Mouse (Mus musculus) heart, embryonic 12.5 days (tissue): ENCODE measurements around the gene Hivep3. TPM values are rescaled to one million over a fixed set of nuclear protein-coding genes. Genes with fewer than 3 reads are reported as not detected.

ENCODE experiments used
- ATAC-seq: fragments of 200-750 bp; cut with Nextera tagmentation; 2 replicates; pipeline ENCODE4 v1.8.0; 2017; ENCODE audit warnings: moderate TSS enrichment, moderate library complexity; ENCODE audit not compliant: insufficient number of reproducible peaks, low FRiP score
- H3K27ac ChIP-seq: fragments of 300-500 bp; sonication (generic); 2 replicates; pipeline ENCODE4 v1.5.1; 2016; ENCODE audit warnings: mild to moderate bottlenecking, moderate library complexity; ENCODE audit not compliant: poor library complexity, severe bottlenecking
- H3K27me3 ChIP-seq: fragments of 300-500 bp; sonication (generic); replicated peaks from 2 replicates; pipeline ENCODE4 v1.6.1; 2016; ENCODE audit warnings: mild to moderate bottlenecking, moderate library complexity
- H3K36me3 ChIP-seq: fragments of 300-500 bp; sonication (generic); 2 replicates; pipeline ENCODE4 v1.6.1; 2016; ENCODE audit warnings: mild to moderate bottlenecking, moderate library complexity
- H3K4me1 ChIP-seq: fragments of 300-500 bp; sonication (generic); replicated peaks from 2 replicates; pipeline ENCODE4 v1.6.1; 2016; ENCODE audit warnings: mild to moderate bottlenecking
- H3K4me2 ChIP-seq: fragments of 300-500 bp; sonication (generic); 2 replicates; pipeline ENCODE4 v1.6.1; 2016; ENCODE audit warnings: mild to moderate bottlenecking, moderate library complexity
- H3K4me3 ChIP-seq: fragments of 300-500 bp; sonication (generic); 2 replicates; pipeline ENCODE4 v1.5.1; 2016; ENCODE audit warnings: mild to moderate bottlenecking
- H3K9ac ChIP-seq: fragments of 300-500 bp; sonication (generic); 2 replicates; pipeline ENCODE4 v1.6.1; 2016; ENCODE audit warnings: mild to moderate bottlenecking, moderate library complexity
- H3K9me3 ChIP-seq: fragments of 300-500 bp; sonication (generic); replicated peaks from 2 replicates; pipeline ENCODE4 v1.6.1; 2016; ENCODE audit warnings: mild to moderate bottlenecking, moderate library complexity
- WGBS: fragments of 180-500 bp; shearing (Covaris S2); methylation state at CpG from one replicate; pipeline ENCODE4 v1.1.7; 2016; 5-methylcytosine and 5-hydroxymethylcytosine counted together
- polyA plus RNA-seq: library from polyadenylated mRNA; unstranded; fragments of >200 nt; fragmentation: Nextera tagmentation; extraction: Ambion mirVana; gene quantifications from 2 replicates; pipeline ENCODE4 v1.2.1, GENCODE M21; 2016

The Hivep3 gene
- polyA plus RNA-seq, 1 experiment from 2014 or later = 6.1 TPM

GRCm38 (mm10) chr4:120130926-120131325 lies 397.3 kb downstream of the Hivep3 start:
- Histone ChIP-seq H3K4me3 (no peak overlapping the region), H3K9ac (no peak overlapping the region), H3K27me3 (0 out of 2 replicates have a peak, but pooled peaks cover 6% of the 10 kb centered on the region), H3K36me3 (no peaks in the 10 kb centered on the region), H3K4me1 (peaks cover 23% of the 10 kb centered on the region), H3K27ac (no peak overlapping the region), H3K9me3 (no peaks in the 10 kb centered on the region), H3K4me2 (no peak overlapping the region)
- no peak for ATAC-seq
- WGBS = 76% methylated on average over 4 of the region's 4 CpGs

- Histone ChIP-seq H3K27ac (no peak overlapping the region), H3K9ac (0 out of 2 replicates have a peak overlapping the region, but pooled peaks have one; percentile 32), H3K36me3 (no peaks in the 10 kb centered on the region), H3K4me3 (no peak overlapping the region), H3K4me2 (no peak overlapping the region), H3K4me1 (peaks cover 23% of the 10 kb centered on the region), H3K27me3 (0 out of 2 replicates have a peak, but pooled peaks cover 6% of the 10 kb centered on the region), H3K9me3 (no peaks in the 10 kb centered on the region)
- ATAC-seq = 0 out of 2 replicates have a peak, but pooled peaks have one; percentile 17
- 60% methylated on average over 24 of the region's 24 CpGs for WGBS
These were observed 398.0 kb downstream of the Hivep3 start for GRCm38 (mm10) chr4:120131441-120132220.

- Histone ChIP-seq H3K27me3 (0 out of 2 replicates have a peak, but pooled peaks cover 6% of the 10 kb centered on the region), H3K4me1 (peaks cover 14% of the 10 kb centered on the region), H3K4me3 (no peak overlapping the region), H3K9me3 (no peaks in the 10 kb centered on the region), H3K27ac (no peak overlapping the region), H3K36me3 (no peaks in the 10 kb centered on the region), H3K4me2 (no peak overlapping the region), H3K9ac (no peak overlapping the region)
- 83% methylated on average over 6 of the region's 6 CpGs for WGBS
- ATAC-seq = no peak
These were observed 400.6 kb downstream of the Hivep3 start for GRCm38 (mm10) chr4:120134223-120134622.

GRCm38 (mm10) chr4:120141810-120142209 lies 408.2 kb downstream of the Hivep3 start:
- peaks cover 35% of the 10 kb centered on the region for H3K4me1 ChIP-seq
- no peak overlapping the region for H3K9ac ChIP-seq
- no peaks in the 10 kb centered on the region for H3K27me3 ChIP-seq
- WGBS = 50% methylated on average over 1 of the region's 1 CpGs
- H3K4me2 ChIP-seq = no peak overlapping the region
- H3K9me3 ChIP-seq = no peaks in the 10 kb centered on the region
- no peak overlapping the region for H3K4me3 ChIP-seq
- no peak for ATAC-seq
- no peak overlapping the region for H3K27ac ChIP-seq
- no peaks in the 10 kb centered on the region for H3K36me3 ChIP-seq

GRCm38 (mm10) chr4:120142905-120143304 lies 409.3 kb downstream of the Hivep3 start:
- ATAC-seq = no peak
- 79% methylated on average over 9 of the region's 9 CpGs for WGBS
- no peak overlapping the region for H3K4me3 ChIP-seq
- peaks cover 35% of the 10 kb centered on the region for H3K4me1 ChIP-seq
- no peaks in the 10 kb centered on the region for H3K9me3 ChIP-seq
- no peaks in the 10 kb centered on the region for H3K36me3 ChIP-seq
- H3K4me2 ChIP-seq = no peak overlapping the region
- no peaks in the 10 kb centered on the region for H3K27me3 ChIP-seq
- no peak overlapping the region for H3K9ac ChIP-seq
- H3K27ac ChIP-seq = no peak overlapping the region

- H3K9ac ChIP-seq = no peak overlapping the region
- H3K36me3 ChIP-seq = no peaks in the 10 kb centered on the region
- H3K4me3 ChIP-seq = no peak overlapping the region
- H3K27ac ChIP-seq = no peak overlapping the region
- no peaks in the 10 kb centered on the region for H3K27me3 ChIP-seq
- H3K4me1 ChIP-seq = peaks cover 49% of the 10 kb centered on the region
- no peaks in the 10 kb centered on the region for H3K9me3 ChIP-seq
- ATAC-seq = no peak
- H3K4me2 ChIP-seq = no peak overlapping the region
- WGBS = 66% methylated on average over 5 of the region's 5 CpGs
These were observed 410.8 kb downstream of the Hivep3 start for GRCm38 (mm10) chr4:120144343-120144742.

GRCm38 (mm10) chr4:120145931-120146330 lies 412.3 kb downstream of the Hivep3 start:
- no peaks in the 10 kb centered on the region for H3K9me3 ChIP-seq
- no peaks in the 10 kb centered on the region for H3K36me3 ChIP-seq
- no peak for ATAC-seq
- no peak overlapping the region for H3K4me2 ChIP-seq
- H3K4me1 ChIP-seq = peaks cover 55% of the 10 kb centered on the region
- no peak overlapping the region for H3K9ac ChIP-seq
- WGBS = 59% methylated on average over 8 of the region's 8 CpGs
- no peak overlapping the region for H3K4me3 ChIP-seq
- H3K27me3 ChIP-seq = no peaks in the 10 kb centered on the region
- no peak overlapping the region for H3K27ac ChIP-seq

- H3K27ac ChIP-seq = peak overlapping the region; percentile 75
- H3K27me3 ChIP-seq = no peaks in the 10 kb centered on the region
- peak overlapping the region; percentile 53 for H3K4me2 ChIP-seq
- peak overlapping the region; percentile 10 for H3K9ac ChIP-seq
- H3K4me3 ChIP-seq = peak overlapping the region; percentile 11
- peak; percentile 83 for ATAC-seq
- H3K4me1 ChIP-seq = peaks cover 42% of the 10 kb centered on the region
- WGBS = 4% methylated on average over 45 of the region's 45 CpGs
- H3K36me3 ChIP-seq = no peaks in the 10 kb centered on the region
- no peaks in the 10 kb centered on the region for H3K9me3 ChIP-seq
These were observed 414.9 kb downstream of the Hivep3 start for GRCm38 (mm10) chr4:120148291-120149141.

- no peaks in the 10 kb centered on the region for H3K27me3 ChIP-seq
- peak overlapping the region; percentile 63 for H3K27ac ChIP-seq
- H3K4me1 ChIP-seq = peaks cover 40% of the 10 kb centered on the region
- no peak for ATAC-seq
- H3K9me3 ChIP-seq = no peaks in the 10 kb centered on the region
- H3K4me2 ChIP-seq = peak overlapping the region; percentile 53
- H3K4me3 ChIP-seq = peak overlapping the region; percentile 11; the same call in 1 of the 2 replicates
- 37% methylated on average over 3 of the region's 3 CpGs for WGBS
- no peaks in the 10 kb centered on the region for H3K36me3 ChIP-seq
- peak overlapping the region; percentile 10 for H3K9ac ChIP-seq
These were observed 415.5 kb downstream of the Hivep3 start for GRCm38 (mm10) chr4:120149142-120149524.

GRCm38 (mm10) chr4:120150345-120150920 lies 416.8 kb downstream of the Hivep3 start:
- no peak for ATAC-seq
- Histone ChIP-seq H3K4me1 (peaks cover 30% of the 10 kb centered on the region), H3K4me2 (no peak overlapping the region), H3K9ac (no peak overlapping the region), H3K36me3 (no peaks in the 10 kb centered on the region), H3K9me3 (no peaks in the 10 kb centered on the region), H3K27me3 (no peaks in the 10 kb centered on the region), H3K4me3 (no peak overlapping the region), H3K27ac (no peak overlapping the region)
- WGBS = 34% methylated on average over 6 of the region's 6 CpGs

- ATAC-seq = no peak
- Histone ChIP-seq H3K9ac (no peak overlapping the region), H3K4me1 (peaks cover 19% of the 10 kb centered on the region), H3K4me3 (no peak overlapping the region), H3K27ac (no peak overlapping the region), H3K4me2 (no peak overlapping the region), H3K27me3 (no peaks in the 10 kb centered on the region), H3K9me3 (no peaks in the 10 kb centered on the region), H3K36me3 (no peaks in the 10 kb centered on the region)
- WGBS = 81% methylated on average over 6 of the region's 6 CpGs
These were observed 418.3 kb downstream of the Hivep3 start for GRCm38 (mm10) chr4:120151906-120152305.
